Comparison of ENCODE assay signal across 14 mouse cellular contexts in the genomic region with DNA sequence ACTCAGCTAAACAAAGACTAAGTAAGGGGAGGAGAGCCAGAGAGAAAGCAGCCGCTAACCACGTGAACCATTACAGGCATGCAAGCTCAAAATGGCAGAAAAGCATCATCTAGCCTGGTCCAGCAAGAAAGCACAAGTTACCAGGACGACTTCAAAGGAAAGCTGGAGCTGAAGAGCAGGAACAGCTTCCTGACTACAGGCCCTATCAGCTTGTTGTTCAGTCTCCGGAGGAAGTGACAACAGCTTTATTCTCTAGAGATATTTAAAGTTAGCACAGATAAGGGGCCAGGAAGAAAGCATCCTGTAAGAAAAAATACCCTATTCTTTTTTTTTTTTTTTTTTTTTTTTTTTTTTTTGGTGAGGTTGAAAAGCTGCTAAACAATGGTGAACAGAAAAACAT. TPM values are rescaled to one million over a fixed set of nuclear protein-coding genes. Genes with fewer than 3 reads are reported as not detected.
A peak's percentile ranks its signal among the peaks of the same experiment; 100 is the strongest.
DNase-seq lines count a peak whose midpoint lies in the region; ATAC-seq and TF ChIP-seq lines count a peak whose summit lies in the region.
"Had no signal": no experiment of that assay in that cellular context is flagged by ENCODE, and none has a peak within 500 bp of the region (broad histone marks: within the 10 kb centered on the region; RNA-seq: fewer than 3 reads in every experiment).

No protein-coding gene starts in this region.

- no peak for TF ChIP-seq RAD21 in CH12.LX (IDR thresholded peaks at IDR 0.05; ENCODE audit: low read depth, low read length)

- H3K9me3 ChIP-seq in heart, embryonic 10.5 days: no peaks in the 10 kb centered on the region
- H3K9me3 ChIP-seq in lung, embryonic 15.5 days: no peaks in the 10 kb centered on the region
- H3K9me3 ChIP-seq in CH12.LX (replicated peaks; ENCODE audit: low read length): peaks cover 7% of the 10 kb centered on the region
- no peaks in the 10 kb centered on the region for H3K9me3 ChIP-seq in heart, postnatal 0 days (replicated peaks; ENCODE audit: control insufficient read depth, low read length)
- no peaks in the 10 kb centered on the region for H3K9me3 ChIP-seq in hindbrain, postnatal 0 days (ENCODE audit: low read length)
- H3K9me3 ChIP-seq: midbrain, embryonic 13.5 days; stomach, embryonic 15.5 days had no signal

- ATAC-seq in lung, embryonic 15.5 days (ENCODE audit: borderline replicate concordance, extremely low read depth, low FRiP score, low TSS enrichment): no peak
- no peak; the same call in 1 of the 2 replicates for ATAC-seq in heart, postnatal 0 days (ENCODE audit: insufficient read depth, low read depth)
- no peak for ATAC-seq in hindbrain, postnatal 0 days
- ATAC-seq: forebrain, embryonic 14.5 days; hindbrain, embryonic 16.5 days; midbrain, embryonic 13.5 days had no signal

- TF ChIP-seq EP300 in CH12.LX (IDR thresholded peaks at IDR 0.05; ENCODE audit: low read length): no peak
- TF ChIP-seq EP300 in heart, postnatal 0 days (IDR thresholded peaks at IDR 0.05; ENCODE audit: low read depth): no peak

- in situ Hi-C loops in CH12.LX (cut with MboI; ENCODE audit: low pct_ligation_motif_present, low pct_unique_long_range_greater_than_20kb, low sequenced_read_pairs): no loop called here

- TF ChIP-seq POLR2A in CH12.LX (IDR thresholded peaks at IDR 0.05; ENCODE audit: low read depth, low read length): no peak

- H3K79me2 ChIP-seq in CH12.LX (replicated peaks; ENCODE audit: control insufficient read depth, extremely low read depth, insufficient read depth, poor library complexity, severe bottlenecking): peaks cover 29% of the 10 kb centered on the region

- H3K4me2 ChIP-seq in lung, embryonic 15.5 days: peak overlapping the region; percentile 31; the same call in 1 of the 2 replicates
- H3K4me2 ChIP-seq in CH12.LX (ENCODE audit: insufficient read depth, low read depth, poor library complexity, severe bottlenecking): no peak overlapping the region
- no peak overlapping the region for H3K4me2 ChIP-seq in heart, postnatal 0 days (ENCODE audit: low read depth, low read length)
- no peak overlapping the region for H3K4me2 ChIP-seq in hindbrain, postnatal 0 days (ENCODE audit: low read depth, low read length)
- H3K4me2 ChIP-seq: midbrain, embryonic 13.5 days; stomach, embryonic 15.5 days had no signal

- no peaks in the 10 kb centered on the region for H3K27me3 ChIP-seq in heart, embryonic 10.5 days (ENCODE audit: insufficient read depth, poor library complexity, severe bottlenecking)
- H3K27me3 ChIP-seq in lung, embryonic 15.5 days: no peaks in the 10 kb centered on the region
- H3K27me3 ChIP-seq in CH12.LX (replicated peaks): no peaks in the 10 kb centered on the region
- no peaks in the 10 kb centered on the region for H3K27me3 ChIP-seq in heart, postnatal 0 days (ENCODE audit: control insufficient read depth, insufficient read depth, low read length)
- H3K27me3 ChIP-seq in hindbrain, postnatal 0 days (ENCODE audit: insufficient read depth, low read length): no peaks in the 10 kb centered on the region
- H3K27me3 ChIP-seq: midbrain, embryonic 13.5 days; stomach, embryonic 15.5 days had no signal

- H3K9ac ChIP-seq in lung, embryonic 15.5 days: no peak overlapping the region
- H3K9ac ChIP-seq in CH12.LX (ENCODE audit: insufficient read depth, low read depth): no peak overlapping the region
- H3K9ac ChIP-seq in heart, postnatal 0 days (replicated peaks; ENCODE audit: low read depth, low read length): no peak overlapping the region
- no peak overlapping the region for H3K9ac ChIP-seq in hindbrain, postnatal 0 days (replicated peaks; ENCODE audit: low read length)
- H3K9ac ChIP-seq: midbrain, embryonic 13.5 days; stomach, embryonic 15.5 days had no signal

- 39% methylated on average over 4 of the region's 4 CpGs for WGBS in heart, embryonic 10.5 days
- 38% methylated on average over 4 of the region's 4 CpGs for WGBS in lung, embryonic 15.5 days
- 24% methylated on average over 4 of the region's 4 CpGs for WGBS in heart, postnatal 0 days
- WGBS in hindbrain, postnatal 0 days: 47% methylated on average over 4 of the region's 4 CpGs

- H3K4me3 ChIP-seq in heart, embryonic 10.5 days: no peak overlapping the region
- no peak overlapping the region for H3K4me3 ChIP-seq in lung, embryonic 15.5 days
- H3K4me3 ChIP-seq in CH12.LX (replicated peaks in 1 of 3; ENCODE audit: low read depth in 2 of 3, low read length in 2 of 3, poor library complexity in 1 of 3): no peak overlapping the region
- H3K4me3 ChIP-seq in heart, postnatal 0 days (ENCODE audit: low read depth, low read length): no peak overlapping the region
- no peak overlapping the region for H3K4me3 ChIP-seq in hindbrain, postnatal 0 days (ENCODE audit: low read length)
- H3K4me3 ChIP-seq: midbrain, embryonic 13.5 days; stomach, embryonic 15.5 days had no signal

- no peak overlapping the region for H3K27ac ChIP-seq in heart, embryonic 10.5 days
- no peak overlapping the region for H3K27ac ChIP-seq in lung, embryonic 15.5 days
- H3K27ac ChIP-seq in CH12.LX (ENCODE audit: insufficient read depth, low read depth): no peak overlapping the region
- no peak overlapping the region for H3K27ac ChIP-seq in heart, postnatal 0 days (ENCODE audit: low read depth)
- H3K27ac ChIP-seq in hindbrain, postnatal 0 days: no peak overlapping the region
- H3K27ac ChIP-seq: midbrain, embryonic 13.5 days; stomach, embryonic 15.5 days had no signal

- dilution Hi-C loops in CH12.LX (cut with MboI; ENCODE audit: extremely low pct_ligation_motif_present, extremely low pct_unique_long_range_greater_than_20kb, low sequenced_read_pairs): no loop called here

- DNase-seq in heart, adult 8-10 months (ENCODE audit: low spot score): peak; percentile 60
- no peak for DNase-seq in heart, embryonic 10.5 days (ENCODE audit: low spot score)
- no peak for DNase-seq in lung, adult 18-20 months
- DNase-seq in CH12.LX (ENCODE audit: extremely low read depth): no peak
- peak; percentile 30 for DNase-seq in heart, postnatal 0 days (ENCODE audit: low spot score)
- DNase-seq in hindbrain, postnatal 0 days (ENCODE audit: low spot score): no peak
- DNase-seq in thymus, postnatal 25 days: no peak
- DNase-seq: cerebellum, adult 11-12 months; gastrocnemius, postnatal 25 days had no signal

- peaks cover 37% of the 10 kb centered on the region for H3K4me1 ChIP-seq in heart, embryonic 10.5 days
- H3K4me1 ChIP-seq in lung, embryonic 15.5 days: peaks cover 29% of the 10 kb centered on the region
- H3K4me1 ChIP-seq in CH12.LX (ENCODE audit: control insufficient read depth in 1 of 2, insufficient read depth in 2 of 2): peaks cover 9 to 53% of the 10 kb centered on the region in 2 experiments
- H3K4me1 ChIP-seq in heart, postnatal 0 days (ENCODE audit: control insufficient read depth, insufficient read depth): peaks cover 39% of the 10 kb centered on the region
- H3K4me1 ChIP-seq in hindbrain, postnatal 0 days (ENCODE audit: insufficient read depth, low read length): peaks cover 10% of the 10 kb centered on the region

- H3K36me3 ChIP-seq in heart, embryonic 10.5 days: 0 out of 2 replicates have a peak, but pooled peaks cover 2% of the 10 kb centered on the region
- H3K36me3 ChIP-seq in lung, embryonic 15.5 days: no peaks in the 10 kb centered on the region
- peaks cover 0 to 13% of the 10 kb centered on the region in 2 experiments for H3K36me3 ChIP-seq in CH12.LX (replicated peaks in 1 of 2; ENCODE audit: control insufficient read depth in 1 of 2, insufficient read depth in 1 of 2, low read length in 1 of 2)
- no peaks in the 10 kb centered on the region for H3K36me3 ChIP-seq in heart, postnatal 0 days (replicated peaks; ENCODE audit: control insufficient read depth, insufficient read depth, low read length)
- H3K36me3 ChIP-seq in hindbrain, postnatal 0 days (ENCODE audit: insufficient read depth, low read length): no peaks in the 10 kb centered on the region
- H3K36me3 ChIP-seq: midbrain, embryonic 13.5 days; stomach, embryonic 15.5 days had no signal

- TF ChIP-seq CTCF in CH12.LX (conservative IDR thresholded peaks at IDR 0.05 in 1 of 2, IDR thresholded peaks at IDR 0.05 in 1 of 2; ENCODE audit: low read depth in 2 of 2, low read length in 2 of 2): no peak
- no peak for TF ChIP-seq CTCF in heart, postnatal 0 days (IDR thresholded peaks at IDR 0.05; ENCODE audit: low read depth)
- TF ChIP-seq CTCF in hindbrain, postnatal 0 days (IDR thresholded peaks at IDR 0.05; ENCODE audit: low read depth): no peak

TF ChIP-seq in CH12.LX, 34 proteins besides CTCF, POLR2A, EP300 and RAD21 (continues in another document):
- TF ChIP-seq ELF1 (IDR thresholded peaks at IDR 0.05; ENCODE audit: low read depth, low read length): no peak
- no peak for TF ChIP-seq SIN3A (IDR thresholded peaks at IDR 0.05; ENCODE audit: low read length)
- no peak for TF ChIP-seq MEF2A (IDR thresholded peaks at IDR 0.05; ENCODE audit: borderline replicate concordance, low read depth, low read length)
- TF ChIP-seq MAX (IDR thresholded peaks at IDR 0.05; ENCODE audit: low read length): no peak
- TF ChIP-seq ZNF384 (IDR thresholded peaks at IDR 0.05; ENCODE audit: low read depth, low read length): peak; percentile 64
- TF ChIP-seq CHD2 (IDR thresholded peaks at IDR 0.05; ENCODE audit: low read length): no peak

RNA-seq across cellular contexts. Expression of a gene that starts 8.1 kb away (rescaled TPM):
- 100 to 1,000 TPM; 132 to 160 (median 141) TPM for total RNA-seq in heart, adult 8-10 months (2022)
- polyA plus RNA-seq in heart, embryonic 10.5 days (2016; fragmentation: Nextera tagmentation; extraction: Ambion mirVana): 10.2 and 11.3 TPM in 2 replicates
- 12.5 and 14.3 TPM in 2 replicates for polyA plus RNA-seq in lung, embryonic 15.5 days (2015; fragmentation: Nextera tagmentation; extraction: Ambion mirVana)
- total RNA-seq in CH12.LX (2012; rRNA removed) (8.7 and 10.4 TPM in 2 replicates), CH12.LX (2014; rRNA removed) (4.7 and 4.9 TPM in 2 replicates)
- polyA plus RNA-seq in CH12.LX (2012; ENCODE audit: insufficient read length, low read depth): 7.8 and 9.4 TPM in 2 replicates
- 57.3 and 63.5 TPM in 2 replicates for total RNA-seq in heart, postnatal 0 days (2014; rRNA removed; ENCODE audit: low replicate concordance)
- polyA plus RNA-seq in heart, postnatal 0 days (2015; fragmentation: Nextera tagmentation; extraction: Ambion mirVana): 9.3 and 10.3 TPM in 2 replicates
- 86.0 and 116 TPM in 2 replicates for total RNA-seq in hindbrain, postnatal 0 days (2014; rRNA removed)
- polyA plus RNA-seq in hindbrain, postnatal 0 days (2015; fragmentation: Nextera tagmentation; extraction: Ambion mirVana): 14.0 and 14.9 TPM in 2 replicates

RNA-seq across cellular contexts. Expression of a gene that starts 17.4 kb away (rescaled TPM):
- 1 to 10 TPM; 3.9 to 7.5 (median 6.6) TPM for total RNA-seq in heart, adult 8-10 months (2022)
- polyA plus RNA-seq in heart, embryonic 10.5 days (2016; fragmentation: Nextera tagmentation; extraction: Ambion mirVana): 11.2 and 15.7 TPM in 2 replicates
- 3.7 and 4.0 TPM in 2 replicates for polyA plus RNA-seq in lung, embryonic 15.5 days (2015; fragmentation: Nextera tagmentation; extraction: Ambion mirVana)
- total RNA-seq in CH12.LX (2012; rRNA removed): 2.3 and 3.8 TPM in 2 replicates
- 0.17 and 0.38 TPM in 2 replicates for total RNA-seq in CH12.LX (2014; rRNA removed)
- 0.34 and 0.52 TPM in 2 replicates for polyA plus RNA-seq in CH12.LX (2012; ENCODE audit: insufficient read length, low read depth)
- 5.5 and 7.5 TPM in 2 replicates for total RNA-seq in heart, postnatal 0 days (2014; rRNA removed; ENCODE audit: low replicate concordance)
- polyA plus RNA-seq in heart, postnatal 0 days (2015; fragmentation: Nextera tagmentation; extraction: Ambion mirVana): 8.0 and 8.1 TPM in 2 replicates
- 11.6 and 14.4 TPM in 2 replicates for total RNA-seq in hindbrain, postnatal 0 days (2014; rRNA removed)
- 8.4 and 8.8 TPM in 2 replicates for polyA plus RNA-seq in hindbrain, postnatal 0 days (2015; fragmentation: Nextera tagmentation; extraction: Ambion mirVana)

Comparison
In these comparisons a context has a peak if more than half of its experiments do, and no peak if none do; other contexts are left out.
1. DNase-seq: peak in heart, adult 8-10 months (single experiment) and heart, postnatal 0 days (single experiment); none in heart, embryonic 10.5 days (single experiment), lung, adult 18-20 months (0 of 2), CH12.LX (single experiment), hindbrain, postnatal 0 days (single experiment) and thymus, postnatal 25 days (single experiment).